In genomic region chr4:46916786-46917185, GRCm38 (mm10) we compare ENCODE assay signal across 23 mouse cellular contexts.
DNase-seq lines count a peak whose midpoint lies in the region; ATAC-seq and TF ChIP-seq lines count a peak whose summit lies in the region.
"Had no signal": no experiment of that assay in that cellular context is flagged by ENCODE, and none has a peak within 500 bp of the region (broad histone marks: within the 10 kb centered on the region; RNA-seq: fewer than 3 reads in every experiment).

No protein-coding gene starts in this region.

- H3K4me3 ChIP-seq in embryonic facial prominence, embryonic 15.5 days (replicated peaks): no peak overlapping the region
- no peak overlapping the region for H3K4me3 ChIP-seq in embryonic facial prominence, embryonic 10.5 days
- no peak overlapping the region for H3K4me3 ChIP-seq in kidney, adult 2 months (ENCODE audit: insufficient read depth, low read depth, low read length)
- H3K4me3 ChIP-seq in brown adipose tissue, adult 24 weeks (ENCODE audit: insufficient read depth, low read depth, low read length): no peak overlapping the region
- H3K4me3 ChIP-seq: embryonic facial prominence, embryonic 12.5 days; hindbrain, embryonic 12.5 days; layer of hippocampus, adult 2 months; myocyte had no signal

- H3K27me3 ChIP-seq in embryonic facial prominence, embryonic 15.5 days: no peaks in the 10 kb centered on the region
- 0 out of 2 replicates have a peak, but pooled peaks cover 3% of the 10 kb centered on the region for H3K27me3 ChIP-seq in embryonic facial prominence, embryonic 10.5 days (replicated peaks; ENCODE audit: low read depth, poor library complexity, severe bottlenecking)
- H3K27me3 ChIP-seq in kidney, adult 2 months (replicated peaks; ENCODE audit: control insufficient read depth, insufficient read depth, low read length): no peaks in the 10 kb centered on the region
- H3K27me3 ChIP-seq: embryonic facial prominence, embryonic 12.5 days; hindbrain, embryonic 12.5 days had no signal

- no peaks in the 10 kb centered on the region for H3K36me3 ChIP-seq in embryonic facial prominence, embryonic 15.5 days
- no peaks in the 10 kb centered on the region for H3K36me3 ChIP-seq in embryonic facial prominence, embryonic 10.5 days (replicated peaks)
- no peaks in the 10 kb centered on the region for H3K36me3 ChIP-seq in kidney, adult 2 months (ENCODE audit: control insufficient read depth, insufficient read depth, low read length)
- H3K36me3 ChIP-seq: embryonic facial prominence, embryonic 12.5 days; hindbrain, embryonic 12.5 days had no signal

- no peak overlapping the region for H3K27ac ChIP-seq in embryonic facial prominence, embryonic 15.5 days (replicated peaks)
- no peak overlapping the region for H3K27ac ChIP-seq in embryonic facial prominence, embryonic 10.5 days (replicated peaks)
- no peak overlapping the region for H3K27ac ChIP-seq in kidney, adult 2 months (ENCODE audit: insufficient read depth, low read depth, low read length)
- peak overlapping the region; percentile 16; the same call in 1 of the 2 replicates for H3K27ac ChIP-seq in brown adipose tissue, adult 24 weeks (replicated peaks; ENCODE audit: low read depth, low read length)
- H3K27ac ChIP-seq: embryonic facial prominence, embryonic 12.5 days; hindbrain, embryonic 12.5 days; kidney, postnatal 0 days; layer of hippocampus, adult 2 months had no signal

- no peak overlapping the region for H3K4me2 ChIP-seq in embryonic facial prominence, embryonic 15.5 days (replicated peaks)
- H3K4me2 ChIP-seq: embryonic facial prominence, embryonic 12.5 days; hindbrain, embryonic 12.5 days had no signal

- DNase-seq in embryonic facial prominence, embryonic 10.5 days (ENCODE audit: low spot score): no peak
- peak; percentile 2 for DNase-seq in kidney, adult 2 months
- DNase-seq in kidney, postnatal 14 days: no peak
- DNase-seq in layer of hippocampus, adult 8-10 months (ENCODE audit: low spot score in 2 of 2): no peak
- DNase-seq: adrenal gland, adult 8-10 months; B cell, adult 2 months; cerebellum, adult 18-20 months; cerebellum, postnatal 25 days; left cerebral cortex, postnatal 4 days; liver; lung, postnatal 10 days; thymus, postnatal 25 days had no signal

- TF ChIP-seq POLR2A in kidney, adult 2 months (IDR thresholded peaks at IDR 0.05; ENCODE audit: low read depth, low read length): no peak

- H3K9ac ChIP-seq in embryonic facial prominence, embryonic 15.5 days: no peak overlapping the region
- H3K9ac ChIP-seq: embryonic facial prominence, embryonic 12.5 days; hindbrain, embryonic 12.5 days had no signal

- no peaks in the 10 kb centered on the region for H3K4me1 ChIP-seq in embryonic facial prominence, embryonic 15.5 days
- peaks cover 16% of the 10 kb centered on the region for H3K4me1 ChIP-seq in embryonic facial prominence, embryonic 10.5 days
- H3K4me1 ChIP-seq in kidney, adult 2 months (ENCODE audit: control insufficient read depth, insufficient read depth, low read length): no peaks in the 10 kb centered on the region
- H3K4me1 ChIP-seq in brown adipose tissue, adult 24 weeks (ENCODE audit: control insufficient read depth, insufficient read depth, insufficient read length, low read length): no peaks in the 10 kb centered on the region
- H3K4me1 ChIP-seq: embryonic facial prominence, embryonic 12.5 days had no signal

- WGBS in embryonic facial prominence, embryonic 15.5 days: 89% methylated on average over 6 of the region's 6 CpGs
- 84% methylated on average over 6 of the region's 6 CpGs for WGBS in embryonic facial prominence, embryonic 10.5 days
- WGBS in kidney, adult 2 months: 76% methylated on average over 6 of the region's 6 CpGs

- ATAC-seq in embryonic facial prominence, embryonic 15.5 days (ENCODE audit: insufficient number of reproducible peaks, low FRiP score, low TSS enrichment, low read depth): peak; percentile 29; the same call in 1 of the 2 replicates
- ATAC-seq in megakaryocyte progenitor cell, adult 5-6 weeks (replicated peaks; ENCODE audit: poor library complexity): peak; percentile 75
- ATAC-seq in frontal cortex, adult (ENCODE audit: low TSS enrichment): no peak
- ATAC-seq: forebrain, embryonic 16.5 days; intestine, embryonic 16.5 days had no signal

- H3K9me3 ChIP-seq in embryonic facial prominence, embryonic 15.5 days (replicated peaks): no peaks in the 10 kb centered on the region
- no peaks in the 10 kb centered on the region for H3K9me3 ChIP-seq in embryonic facial prominence, embryonic 10.5 days
- H3K9me3 ChIP-seq: embryonic facial prominence, embryonic 12.5 days; hindbrain, embryonic 12.5 days had no signal

- TF ChIP-seq CTCF in kidney, adult 2 months (conservative IDR thresholded peaks at IDR 0.05; ENCODE audit: insufficient read depth, insufficient read length, low read depth, low read length): no peak
